Mouse (Mus musculus) embryonic facial prominence, embryonic 14.5 days (tissue): ENCODE measurements around the gene Itsn1. TPM values are rescaled to one million over a fixed set of nuclear protein-coding genes. Genes with fewer than 3 reads are reported as not detected.

Experiments used
- ATAC-seq: fragments of 200-750 bp; cut with Nextera tagmentation; 2 replicates; pipeline ENCODE4 v1.8.0; 2017; ENCODE audit warnings: low read depth, moderate number of reproducible peaks, moderate TSS enrichment
- DNase-seq: peaks from one replicate; pipeline ENCODE4 v3.0.0-alpha.2; 2015; ENCODE audit warnings: low spot score
- H3K27ac ChIP-seq: fragments of 300-500 bp; sonication (generic); replicated peaks from 2 replicates; pipeline ENCODE4 v1.5.1; 2014; ENCODE audit warnings: low read depth, mild to moderate bottlenecking, low read length, moderate library complexity
- H3K27me3 ChIP-seq: fragments of 300-500 bp; sonication (generic); replicated peaks from 2 replicates; pipeline ENCODE4 v1.6.1; 2014; ENCODE audit warnings: low read length; ENCODE audit not compliant: control insufficient read depth, insufficient read depth
- H3K36me3 ChIP-seq: fragments of 300-500 bp; sonication (generic); 2 replicates; pipeline ENCODE4 v1.6.1; 2014; ENCODE audit warnings: low read length, mixed read lengths; ENCODE audit not compliant: control insufficient read depth, insufficient read depth
- H3K4me1 ChIP-seq: fragments of 300-500 bp; sonication (generic); 2 replicates; pipeline ENCODE4 v1.6.1; 2014; ENCODE audit warnings: antibody characterized with exemption, low read length; ENCODE audit not compliant: control insufficient read depth, insufficient read depth
- H3K4me2 ChIP-seq: fragments of 300-500 bp; sonication (generic); 2 replicates; pipeline ENCODE4 v1.6.1; 2014; ENCODE audit warnings: low read depth, mild to moderate bottlenecking, low read length, moderate library complexity, mixed read lengths
- H3K4me3 ChIP-seq: fragments of 300-500 bp; sonication (generic); 2 replicates; pipeline ENCODE4 v1.5.1; 2014; ENCODE audit warnings: low read depth, mild to moderate bottlenecking, low read length
- H3K9ac ChIP-seq: fragments of 300-500 bp; sonication (generic); 2 replicates; pipeline ENCODE4 v1.6.1; 2014; ENCODE audit warnings: low read depth, mild to moderate bottlenecking, low read length, moderate library complexity, mixed read lengths
- H3K9me3 ChIP-seq: fragments of 300-500 bp; sonication (generic); 2 replicates; pipeline ENCODE4 v1.6.1; 2016; ENCODE audit warnings: low read length; ENCODE audit not compliant: control insufficient read depth
- WGBS: fragments of 180-500 bp; shearing (Covaris S2); extraction: QIAGEN DNeasy Blood & Tissue Kit; methylation state at CpG from one replicate; pipeline ENCODE4 v1.1.7; 2014; 5-methylcytosine and 5-hydroxymethylcytosine counted together
- polyA plus RNA-seq: library from polyadenylated mRNA; unstranded; fragments of >200 nt; fragmentation: Nextera tagmentation; extraction: Ambion mirVana; gene quantifications from 2 replicates; pipeline ENCODE4 v1.2.1, GENCODE M21; 2014

Itsn1 gene
- polyA plus RNA-seq, 1 experiment from 2014 or later = 30.1 TPM

GRCm38 (mm10) chr16:91853223-91853622 is 124.1 kb downstream of the Itsn1 start:
- DNase-seq (no peak), ATAC-seq (no peak)
- H3K27ac ChIP-seq = no peak overlapping the region
- H3K36me3 ChIP-seq = peaks cover 85% of the 10 kb centered on the region
- H3K4me2 ChIP-seq = no peak overlapping the region
- 0 out of 2 replicates have a peak overlapping the region, but pooled peaks have one; percentile 8 for H3K9ac ChIP-seq
- WGBS = 92% methylated on average over 12 of the region's 12 CpGs
- no peaks in the 10 kb centered on the region for H3K9me3 ChIP-seq
- no peaks in the 10 kb centered on the region for H3K27me3 ChIP-seq
- H3K4me3 ChIP-seq = no peak overlapping the region
- H3K4me1 ChIP-seq = no peaks in the 10 kb centered on the region

- no peak overlapping the region for H3K4me3 ChIP-seq
- WGBS = 87% methylated on average over 7 of the region's 7 CpGs
- H3K9me3 ChIP-seq = no peaks in the 10 kb centered on the region
- peaks cover 53% of the 10 kb centered on the region for H3K36me3 ChIP-seq
- no peak for DNase-seq
- no peaks in the 10 kb centered on the region for H3K27me3 ChIP-seq
- peak; percentile 20; the same call in 1 of the 2 replicates for ATAC-seq
- no peak overlapping the region for H3K4me2 ChIP-seq
- H3K9ac ChIP-seq = no peak overlapping the region
- H3K4me1 ChIP-seq = peaks cover 14% of the 10 kb centered on the region
- H3K27ac ChIP-seq = no peak overlapping the region
These were observed 129.6 kb downstream of the Itsn1 start for GRCm38 (mm10) chr16:91858695-91859094.

- Histone ChIP-seq H3K4me3 (no peak overlapping the region), H3K27ac (no peak overlapping the region), H3K36me3 (peaks cover 53% of the 10 kb centered on the region), H3K9me3 (no peaks in the 10 kb centered on the region), H3K4me2 (no peak overlapping the region), H3K4me1 (peaks cover 14% of the 10 kb centered on the region), H3K9ac (no peak overlapping the region), H3K27me3 (no peaks in the 10 kb centered on the region)
- 81% methylated on average over 3 of the region's 3 CpGs for WGBS
- DNase-seq (no peak), ATAC-seq (no peak)
These were observed 130.1 kb downstream of the Itsn1 start for GRCm38 (mm10) chr16:91859203-91859602.

- DNase-seq (no peak), ATAC-seq (no peak)
- 82% methylated on average over 8 of the region's 8 CpGs for WGBS
- Histone ChIP-seq H3K4me1 (peaks cover 14% of the 10 kb centered on the region), H3K27ac (no peak overlapping the region), H3K27me3 (no peaks in the 10 kb centered on the region), H3K4me2 (no peak overlapping the region), H3K4me3 (no peak overlapping the region), H3K9me3 (no peaks in the 10 kb centered on the region), H3K36me3 (peaks cover 50% of the 10 kb centered on the region), H3K9ac (no peak overlapping the region)
These were observed 130.9 kb downstream of the Itsn1 start for GRCm38 (mm10) chr16:91859958-91860357.

GRCm38 (mm10) chr16:91860471-91861125 is 131.5 kb downstream of the Itsn1 start:
- Histone ChIP-seq H3K27ac (peak overlapping the region; percentile 65), H3K9me3 (no peaks in the 10 kb centered on the region), H3K4me3 (no peak overlapping the region), H3K36me3 (peaks cover 45% of the 10 kb centered on the region), H3K4me1 (peaks cover 14% of the 10 kb centered on the region), H3K9ac (no peak overlapping the region), H3K4me2 (no peak overlapping the region), H3K27me3 (no peaks in the 10 kb centered on the region)
- 34% methylated on average over 14 of the region's 14 CpGs for WGBS
- ATAC-seq (peak; percentile 23; the same call in 1 of the 2 replicates), DNase-seq (peak; percentile 56)

GRCm38 (mm10) chr16:91861784-91862371 is 132.8 kb downstream of the Itsn1 start:
- Histone ChIP-seq H3K4me1 (peaks cover 14% of the 10 kb centered on the region), H3K9ac (no peak overlapping the region), H3K27me3 (no peaks in the 10 kb centered on the region), H3K9me3 (no peaks in the 10 kb centered on the region), H3K4me2 (no peak overlapping the region), H3K36me3 (peaks cover 34% of the 10 kb centered on the region), H3K27ac (peak overlapping the region; percentile 65), H3K4me3 (no peak overlapping the region)
- peak; percentile 36; the same call in 1 of the 2 replicates for ATAC-seq
- DNase-seq = peak; percentile 57
- WGBS = 53% methylated on average over 6 of the region's 6 CpGs

- Histone ChIP-seq H3K4me1 (peaks cover 14% of the 10 kb centered on the region), H3K9ac (no peak overlapping the region; the same call in 1 of the 2 replicates), H3K36me3 (peaks cover 28% of the 10 kb centered on the region), H3K4me2 (no peak overlapping the region), H3K4me3 (no peak overlapping the region), H3K9me3 (no peaks in the 10 kb centered on the region), H3K27me3 (no peaks in the 10 kb centered on the region), H3K27ac (peak overlapping the region; percentile 65; the same call in 1 of the 2 replicates)
- DNase-seq (no peak), ATAC-seq (no peak)
- 81% methylated on average over 7 of the region's 7 CpGs for WGBS
These were observed 133.8 kb downstream of the Itsn1 start for GRCm38 (mm10) chr16:91862836-91863235.

GRCm38 (mm10) chr16:91864646-91865332 is 135.7 kb downstream of the Itsn1 start:
- Histone ChIP-seq H3K4me2 (no peak overlapping the region), H3K27ac (no peak overlapping the region), H3K36me3 (peaks cover 37% of the 10 kb centered on the region), H3K9me3 (no peaks in the 10 kb centered on the region), H3K4me3 (no peak overlapping the region), H3K9ac (no peak overlapping the region), H3K27me3 (no peaks in the 10 kb centered on the region), H3K4me1 (peaks cover 18% of the 10 kb centered on the region)
- ATAC-seq = 0 out of 2 replicates have a peak, but pooled peaks have one; percentile 5
- WGBS = 82% methylated on average over 10 of the region's 10 CpGs
- DNase-seq = no peak
